Mouse (Mus musculus) retina, adult 2 months (tissue): ENCODE data around the gene Ehmt2.
"Not testable (repeated sequence)": the region's sequence is repeated elsewhere in the genome, so short reads cannot be mapped to it uniquely, and the experiment has no call there.

ENCODE experiments used
- DNase-seq: peaks from one replicate; pipeline ENCODE4 v3.0.0-alpha.2; 2012; ENCODE audit warnings: low read depth, low spot score

Ehmt2 gene

GRCm38 (mm10) chr17:34953258-34953657 is 55.0 kb downstream of the Ehmt2 start:
- no peak for DNase-seq

- no peak for DNase-seq
These were observed 55.6 kb downstream of the Ehmt2 start for GRCm38 (mm10) chr17:34953904-34954303.

- no peak for DNase-seq
These were observed 56.6 kb downstream of the Ehmt2 start for GRCm38 (mm10) chr17:34954831-34955230.

- DNase-seq: no peak
These were observed 57.6 kb downstream of the Ehmt2 start for GRCm38 (mm10) chr17:34955884-34956283.

- no peak for DNase-seq
These were observed 58.1 kb downstream of the Ehmt2 start for GRCm38 (mm10) chr17:34956340-34956739.

GRCm38 (mm10) chr17:34957291-34957690 is 59.0 kb downstream of the Ehmt2 start:
- not testable (repeated sequence) for DNase-seq

GRCm38 (mm10) chr17:34957966-34958365 is 59.7 kb downstream of the Ehmt2 start:
- not testable (repeated sequence) for DNase-seq

GRCm38 (mm10) chr17:34958734-34959129 is 60.5 kb downstream of the Ehmt2 start:
- DNase-seq: not testable (repeated sequence)

GRCm38 (mm10) chr17:34959130-34959778 is 61.0 kb downstream of the Ehmt2 start, which contains the start of gene Hspa1b:
Gene Hspa1b (minus strand): TSS chr17:34959238.
- DNase-seq: peak; percentile 57

- no peak for DNase-seq
These were observed 61.7 kb downstream of the Ehmt2 start for GRCm38 (mm10) chr17:34959881-34960515.

- no peak for DNase-seq
These were observed 62.6 kb downstream of the Ehmt2 start for GRCm38 (mm10) chr17:34960702-34961493.

GRCm38 (mm10) chr17:34962125-34962524 is 63.9 kb downstream of the Ehmt2 start:
- no peak for DNase-seq

- no peak for DNase-seq
These were observed 64.6 kb downstream of the Ehmt2 start for GRCm38 (mm10) chr17:34962841-34963240.
